Mouse (Mus musculus) c-Kit-negative CD71-positive TER-119-positive erythroid progenitor cells, embryonic 14.5 days (primary cell): ENCODE results near the gene Grik2.
"Not testable (repeated sequence)": the region's sequence is repeated elsewhere in the genome, so short reads cannot be mapped to it uniquely, and the experiment has no call there.

Experiments used
- DNase-seq: peaks from one replicate; pipeline ENCODE4 v3.0.0-alpha.2; 2013; ENCODE audit warnings: low read depth, low spot score

Gene Grik2

DNA sequence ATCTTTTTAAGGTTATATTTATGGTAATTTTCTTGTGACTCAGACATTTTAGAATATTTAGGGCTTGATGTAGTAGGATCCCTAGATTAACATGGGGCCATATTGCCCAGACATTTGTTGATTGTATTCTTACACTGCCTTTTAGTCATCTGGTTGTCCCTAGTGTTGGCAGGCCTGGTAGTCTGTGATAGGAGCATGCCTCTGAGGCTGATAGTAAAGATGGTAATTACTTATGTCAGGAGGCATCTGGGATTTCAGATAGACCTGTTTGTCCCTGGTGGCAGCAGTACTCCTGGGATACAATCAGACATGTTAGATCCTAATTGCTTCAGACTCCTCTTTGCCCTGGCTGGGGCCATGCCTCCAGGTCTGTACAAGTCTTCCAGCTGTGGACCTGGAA, 423.3 kb downstream of the Grik2 start:
- DNase-seq = no peak

DNA sequence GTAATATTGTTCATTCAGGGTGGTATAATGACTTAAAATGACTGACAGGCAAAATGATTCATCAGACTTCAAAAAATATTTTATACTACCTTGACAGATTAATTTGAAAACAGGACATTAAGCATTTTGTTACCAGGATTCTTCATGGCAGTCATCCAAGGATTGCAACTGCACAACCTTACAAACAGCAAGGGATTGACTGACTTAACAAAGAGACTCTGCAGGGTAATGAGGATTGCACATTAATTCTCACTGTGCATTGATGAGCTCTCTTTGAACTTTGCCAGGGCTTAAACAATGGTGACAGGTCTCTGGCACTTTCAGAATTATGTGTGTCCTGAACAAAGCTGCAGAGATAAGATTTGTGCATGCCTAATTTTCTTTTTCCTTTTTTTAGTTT, 466.2 kb downstream of the Grik2 start:
- DNase-seq = no peak

DNA sequence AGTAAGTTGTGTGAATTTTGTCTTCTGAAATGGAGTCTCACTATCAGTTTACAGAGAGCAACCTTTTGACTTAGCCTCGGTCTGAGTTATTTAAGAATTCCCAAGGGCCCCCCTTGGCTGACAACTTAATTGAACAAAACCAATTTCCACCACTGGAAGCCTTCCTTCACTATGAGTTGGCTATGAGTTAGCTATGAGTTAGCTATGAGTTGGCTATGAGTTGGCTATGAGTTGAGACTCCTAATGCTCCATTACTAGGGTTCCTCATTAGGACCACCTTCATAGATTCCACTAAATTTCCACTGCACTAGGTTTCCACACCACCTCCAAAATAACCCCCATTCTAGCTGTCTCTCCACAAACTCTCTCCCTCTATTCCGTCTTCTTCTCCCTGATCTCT, 468.7 kb downstream of the Grik2 start:
- no peak for DNase-seq

DNA sequence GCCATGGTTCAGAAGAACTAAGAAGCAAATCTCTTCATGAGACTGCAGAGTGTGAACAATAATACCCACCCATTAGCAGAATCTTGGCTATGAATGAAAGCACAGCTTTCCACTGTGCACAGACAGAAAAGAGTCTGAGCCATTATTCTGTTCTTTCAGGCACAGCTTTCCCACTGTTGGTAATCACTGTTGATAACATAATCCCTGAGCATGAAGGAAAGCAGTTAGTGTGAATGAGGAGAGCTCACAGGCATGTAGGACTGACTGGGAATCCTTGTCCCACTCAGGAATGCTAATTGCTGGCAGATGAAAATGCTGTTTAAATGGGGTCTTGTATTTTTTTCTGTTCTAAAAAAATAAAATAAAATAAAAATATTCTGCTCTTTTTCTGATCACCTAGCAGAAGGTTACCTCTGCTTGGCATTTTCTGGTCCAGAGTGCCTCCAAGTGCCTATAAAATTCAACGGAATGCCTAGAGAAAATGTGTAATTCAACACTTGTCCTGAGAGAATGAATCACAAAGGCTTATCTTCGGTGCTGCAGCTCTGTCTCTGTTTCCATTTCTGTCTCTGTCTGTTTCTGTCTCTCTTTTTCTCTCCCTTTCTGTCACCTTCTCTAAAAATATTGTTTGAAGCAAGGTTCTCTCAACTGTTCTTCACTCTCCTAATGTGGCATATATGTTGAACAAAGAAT, 532.2 kb downstream of the Grik2 start:
- DNase-seq = no peak

DNA sequence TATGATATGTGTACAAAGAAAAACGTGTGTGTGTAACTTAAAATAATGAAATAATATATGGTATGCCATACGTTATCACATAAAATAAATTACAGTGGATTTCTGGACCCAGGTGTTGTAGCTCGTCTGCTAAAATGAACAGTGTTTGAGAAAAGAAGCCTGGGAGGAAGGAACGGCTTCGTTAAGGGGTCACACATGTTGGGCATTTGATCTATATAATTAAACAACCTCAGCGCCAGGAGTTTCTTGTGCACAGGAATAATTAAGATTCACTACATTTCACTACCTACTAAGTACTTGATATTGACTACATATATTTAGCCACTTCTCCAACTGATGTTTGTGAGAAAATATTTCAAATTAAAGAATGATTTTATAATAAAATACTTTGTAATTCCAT, 551.2 kb downstream of the Grik2 start:
- DNase-seq = not testable (repeated sequence)

DNA sequence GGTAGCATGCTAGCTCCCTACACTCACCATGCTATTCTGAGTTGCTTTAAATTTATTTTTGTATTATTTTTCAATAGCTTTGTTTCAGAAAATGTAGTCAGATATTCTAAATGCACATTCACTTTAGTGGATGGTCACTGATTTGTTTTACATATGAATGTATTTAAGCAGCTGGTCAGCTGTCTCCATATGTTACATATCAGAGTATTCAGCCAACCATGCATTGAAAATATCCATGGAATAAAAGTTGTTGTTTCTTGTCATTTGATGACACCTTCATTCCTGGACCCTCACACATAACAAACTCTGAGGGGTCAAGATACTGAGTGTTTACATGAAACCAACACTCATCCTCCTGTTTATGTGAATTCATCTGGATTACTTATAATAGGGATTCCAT, 551.7 kb downstream of the Grik2 start:
- DNase-seq = not testable (repeated sequence)

DNA sequence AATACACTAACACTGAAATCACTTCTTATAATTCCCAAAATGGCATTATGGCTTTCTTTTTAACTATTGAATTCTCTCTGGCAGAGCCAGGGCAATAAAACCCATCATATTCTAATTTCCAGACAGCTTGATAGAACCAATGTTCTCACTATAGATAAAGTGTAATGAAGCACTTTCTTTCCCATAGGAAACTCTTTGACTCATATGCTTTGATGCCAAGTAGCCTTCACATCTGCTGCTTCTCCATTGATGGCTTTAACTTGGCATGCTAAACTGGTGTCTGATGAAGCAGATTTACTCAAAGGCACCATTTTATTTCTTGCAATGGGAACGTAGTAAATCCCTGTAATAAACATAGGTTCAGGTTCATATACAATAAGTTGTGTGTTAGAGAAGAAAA, 568.5 kb downstream of the Grik2 start:
- no peak for DNase-seq

DNA sequence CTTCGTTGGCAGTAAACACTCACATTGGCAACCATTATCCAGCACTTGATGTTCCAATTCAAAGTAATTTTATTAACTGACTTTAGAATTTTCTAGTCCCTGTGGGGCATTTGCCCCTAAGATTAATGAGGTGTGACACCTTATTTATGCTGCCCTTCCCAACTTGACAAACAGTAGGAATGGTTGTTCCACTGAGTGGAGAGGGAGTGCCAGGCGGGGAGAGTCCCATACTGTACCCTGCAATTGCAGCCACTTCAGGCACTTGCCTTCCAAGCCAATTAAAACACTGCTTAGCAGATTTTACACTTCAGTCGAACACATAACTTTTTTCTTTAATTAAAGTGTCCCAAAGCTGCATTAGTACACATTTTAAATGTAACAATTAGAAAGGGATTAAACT, 568.9 kb downstream of the Grik2 start:
- DNase-seq = no peak

DNA sequence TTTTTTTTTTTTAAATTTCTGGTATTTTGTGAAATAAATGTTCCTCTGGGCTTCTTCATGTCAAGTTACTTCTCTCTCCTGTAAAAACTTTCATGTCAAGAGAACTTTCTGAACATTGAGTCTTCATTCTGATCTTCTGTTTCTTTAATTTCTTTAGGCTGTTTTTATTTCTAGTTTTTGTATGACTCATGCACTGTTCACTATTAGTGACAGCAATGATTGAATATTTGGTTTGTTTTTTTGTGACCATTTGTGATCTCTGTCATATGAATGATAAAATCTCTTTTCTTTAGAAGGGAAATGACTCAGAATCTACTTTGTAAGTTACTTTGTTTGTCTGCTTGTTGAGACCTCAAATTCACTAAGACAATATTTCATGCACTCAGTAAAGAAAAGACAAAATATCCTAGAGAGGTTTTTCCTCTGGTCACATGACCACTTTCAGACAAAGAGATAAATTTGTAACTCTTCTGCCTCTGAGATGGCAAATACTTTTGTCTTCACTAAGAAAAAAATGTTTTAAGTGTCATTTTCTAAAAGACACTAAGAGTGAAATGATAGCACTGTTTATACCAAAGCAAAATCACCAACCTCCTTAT, 596.7 kb downstream of the Grik2 start:
- DNase-seq = no peak

DNA sequence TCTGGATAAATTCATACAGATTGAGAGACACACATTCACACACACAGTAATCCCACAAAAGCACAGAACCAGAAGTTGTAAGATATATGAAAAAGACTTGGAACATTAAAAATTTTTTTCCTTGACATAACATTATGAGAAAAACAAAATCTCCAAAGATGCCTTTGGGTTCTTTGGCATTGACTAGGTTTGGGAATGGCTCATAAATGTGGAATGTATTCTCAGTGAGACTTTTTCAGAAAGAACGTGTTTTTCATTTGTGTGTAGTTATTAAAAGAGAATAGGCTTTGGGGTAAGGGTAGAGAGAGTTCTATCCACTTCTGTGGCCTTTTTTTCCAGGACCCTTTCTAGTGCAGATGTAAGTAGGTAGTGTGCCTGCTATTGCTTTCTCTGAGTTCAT, 597.3 kb downstream of the Grik2 start:
- DNase-seq = no peak

DNA sequence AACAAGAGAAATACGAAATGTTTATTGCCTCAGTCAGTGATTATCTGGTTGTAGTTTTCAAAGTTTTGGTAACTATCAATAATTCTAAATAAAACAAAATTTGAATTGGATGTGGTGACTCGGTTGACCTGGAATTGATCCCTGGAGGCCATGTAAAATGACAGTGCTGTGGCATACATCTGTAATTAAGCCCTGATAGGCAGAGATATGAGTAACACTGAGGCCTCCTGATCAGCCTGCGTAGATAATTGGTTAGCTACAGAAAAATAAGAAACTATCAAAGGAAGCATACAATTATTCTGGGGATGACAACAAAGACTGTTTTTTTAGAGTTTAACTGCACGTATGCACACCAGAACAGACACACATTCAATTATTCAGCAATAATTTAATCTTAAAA, 634.4 kb downstream of the Grik2 start:
- DNase-seq = no peak

DNA sequence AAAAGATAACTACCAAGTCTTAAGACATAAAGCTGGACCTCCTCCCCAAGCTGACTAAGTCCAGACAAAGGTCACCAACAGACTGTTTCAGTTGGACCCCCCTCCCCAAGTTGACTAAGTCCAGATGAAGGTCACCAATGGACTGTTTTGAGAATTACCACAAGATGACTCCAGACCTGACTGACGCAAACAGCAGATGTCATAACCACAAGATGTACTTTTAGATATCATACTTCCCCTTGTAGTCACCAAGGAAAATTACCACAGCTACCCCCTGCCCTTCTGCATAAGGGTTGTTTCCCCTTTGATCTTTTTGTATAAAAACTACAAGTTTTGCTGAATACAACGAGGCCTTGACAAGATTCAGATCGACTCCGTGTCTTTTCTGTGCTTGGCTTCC, 637.1 kb downstream of the Grik2 start:
- DNase-seq = not testable (repeated sequence)

DNA sequence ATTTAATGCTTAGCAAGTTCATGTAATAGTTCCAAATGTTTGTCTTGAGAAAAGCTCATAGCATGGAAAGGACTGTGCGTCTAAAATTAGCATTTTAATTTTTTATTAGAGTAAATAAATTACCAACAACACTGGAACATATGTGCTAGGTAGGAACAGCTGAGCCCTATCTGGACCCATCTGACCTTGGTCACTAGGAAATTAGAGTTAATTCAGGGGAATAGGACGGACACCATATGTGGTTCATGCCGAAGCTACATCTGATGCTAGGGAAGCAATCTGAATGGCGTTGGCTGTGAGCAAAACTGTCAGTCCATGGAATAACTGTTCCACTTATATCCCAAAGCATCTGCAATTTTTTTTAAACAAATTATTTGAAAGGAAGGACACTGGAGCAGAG, 638.9 kb downstream of the Grik2 start:
- DNase-seq = no peak

DNA sequence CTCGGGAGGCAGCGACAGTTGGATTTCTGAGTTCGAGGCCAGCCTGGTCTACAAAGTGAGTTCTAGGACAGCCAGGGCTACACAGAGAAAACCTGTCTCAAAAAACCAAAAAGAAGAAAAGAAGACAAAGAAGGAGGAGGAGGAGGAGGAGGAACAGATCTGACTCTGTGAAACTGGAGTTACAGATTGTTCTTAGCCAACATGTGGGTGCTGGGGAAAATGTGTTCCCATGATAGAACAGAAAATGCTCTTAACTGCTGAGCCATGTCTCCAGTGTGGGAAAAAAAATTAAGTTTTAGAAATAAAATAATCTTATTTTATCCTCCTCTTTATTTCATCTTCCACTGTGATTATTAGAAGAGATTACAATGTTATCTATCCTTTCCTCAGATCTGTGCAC, 645.9 kb downstream of the Grik2 start:
- DNase-seq = no peak

DNA sequence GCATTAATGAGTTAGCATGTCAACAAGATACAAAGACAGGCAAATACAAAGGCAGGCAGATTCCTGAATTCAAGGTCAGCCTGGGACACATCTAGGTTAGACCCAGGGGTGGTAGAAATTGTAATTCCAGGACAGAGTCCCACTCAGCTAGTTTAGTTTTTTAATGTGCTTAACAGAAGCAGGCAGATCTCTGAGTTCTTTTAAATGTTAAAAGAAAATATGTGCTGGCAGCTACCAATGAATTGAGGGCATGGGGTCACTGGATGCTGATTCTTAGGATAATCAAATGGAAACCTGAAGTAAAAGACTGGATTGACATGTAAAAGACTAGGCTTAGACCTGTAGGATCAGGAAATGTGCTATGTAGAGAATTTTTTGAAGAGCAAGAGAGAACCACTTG, 651.8 kb downstream of the Grik2 start:
- no peak for DNase-seq

DNA sequence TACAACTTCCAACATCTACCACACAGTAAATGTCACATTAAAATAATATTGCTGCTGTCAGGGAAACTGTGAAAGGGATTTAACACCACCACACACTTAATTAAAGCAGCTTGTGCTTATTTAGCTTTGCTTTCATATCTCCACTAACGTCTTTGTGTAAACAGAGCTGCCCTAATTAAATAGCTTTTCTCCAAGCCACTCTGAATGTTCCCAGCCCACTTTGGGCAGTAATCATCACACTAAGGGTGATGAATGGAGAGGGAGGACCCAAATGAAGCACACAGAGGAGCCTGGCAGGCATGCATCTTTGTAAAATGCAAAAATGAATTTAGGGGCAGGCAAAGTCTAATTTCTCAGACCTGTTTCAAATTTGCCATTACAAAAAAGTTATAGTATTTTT, 657.3 kb downstream of the Grik2 start:
- no peak for DNase-seq

DNA sequence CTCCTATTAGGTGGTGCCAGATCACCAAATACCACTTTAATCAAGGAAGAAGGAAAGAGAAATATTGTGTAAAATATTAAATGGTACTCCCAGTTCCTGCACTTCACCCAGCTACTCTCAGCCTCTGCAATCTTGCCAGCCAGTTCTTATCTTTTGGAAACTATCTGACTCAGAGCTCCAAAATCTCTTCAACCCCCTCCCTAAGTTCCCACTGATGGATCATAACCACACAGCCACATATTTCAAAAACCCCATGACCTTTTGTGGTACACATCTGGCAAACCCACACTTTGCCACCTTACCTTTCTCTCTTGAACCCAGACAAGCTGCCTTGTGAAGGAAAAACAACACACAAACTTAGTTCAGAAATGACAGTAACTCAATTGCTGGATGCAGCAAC, 738.2 kb downstream of the Grik2 start:
- no peak for DNase-seq

DNA sequence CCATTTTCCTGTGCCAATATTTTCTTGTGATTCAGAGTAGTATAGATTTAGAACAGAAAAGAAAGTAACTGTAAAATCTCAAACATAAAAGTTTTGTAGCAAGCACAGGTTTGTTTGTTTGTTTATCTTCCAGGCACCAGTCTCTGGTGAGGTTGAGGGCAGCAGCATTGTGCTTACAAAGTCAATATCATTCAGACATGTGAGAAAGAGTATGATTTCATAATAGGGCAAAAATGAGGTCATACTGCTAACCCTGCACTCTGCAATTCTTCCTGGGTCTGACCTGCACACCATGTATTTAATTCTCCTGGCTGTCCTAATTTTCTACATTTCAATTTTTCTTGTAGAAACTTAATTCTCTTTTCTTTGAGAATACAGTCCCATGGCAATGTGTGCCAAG, 739.2 kb downstream of the Grik2 start:
- DNase-seq = no peak
